Mouse (Mus musculus): ENCODE data around the gene Timm22.

GRCm38 (mm10) chr11:76385017-76385416 lies 21.7 kb upstream of the Timm22 start:
- TF ChIP-seq CTCF (IDR thresholded peaks at IDR 0.05; ENCODE audit: control insufficient read depth, insufficient read depth, insufficient read length) (no peak), MYOG (IDR thresholded peaks at IDR 0.05; ENCODE audit: control insufficient read depth, extremely low read depth, insufficient read length) (no peak), MAX (IDR thresholded peaks at IDR 0.05) (no peak), MYOD1 (IDR thresholded peaks at IDR 0.05; ENCODE audit: control insufficient read depth, insufficient read length, low read depth) (no peak), USF1 (IDR thresholded peaks at IDR 0.05; ENCODE audit: low read depth) (no peak), FOSL1 (IDR thresholded peaks at IDR 0.05; ENCODE audit: insufficient read depth, low read length, poor library complexity, severe bottlenecking) (no peak)
